Mouse (Mus musculus) cerebellum, adult 2 months (tissue): Measurements from ENCODE around the gene Whamm.

ENCODE experiments used
- CTCF ChIP-seq: fragments of 200-500 bp; IDR thresholded peaks from 2 replicates; pipeline ENCODE4 v1.5.1; 2011; ENCODE audit warnings: low read depth, mild to moderate bottlenecking, control low read depth, low read length, moderate library complexity, borderline replicate concordance; ENCODE audit not compliant: insufficient read depth
- POLR2A ChIP-seq: fragments of 200-500 bp; IDR thresholded peaks from 2 replicates; pipeline ENCODE4 v1.6.1; 2011; ENCODE audit warnings: low read length, control low read depth, borderline replicate concordance; ENCODE audit not compliant: insufficient read depth

GRCm38 (mm10) chr7:81632586-81632985 is 61.5 kb downstream of the Whamm start:
- no peak for TF ChIP-seq CTCF
- no peak for TF ChIP-seq POLR2A
